ENCODE assay signal across 8 mouse cellular contexts in the genomic region with DNA sequence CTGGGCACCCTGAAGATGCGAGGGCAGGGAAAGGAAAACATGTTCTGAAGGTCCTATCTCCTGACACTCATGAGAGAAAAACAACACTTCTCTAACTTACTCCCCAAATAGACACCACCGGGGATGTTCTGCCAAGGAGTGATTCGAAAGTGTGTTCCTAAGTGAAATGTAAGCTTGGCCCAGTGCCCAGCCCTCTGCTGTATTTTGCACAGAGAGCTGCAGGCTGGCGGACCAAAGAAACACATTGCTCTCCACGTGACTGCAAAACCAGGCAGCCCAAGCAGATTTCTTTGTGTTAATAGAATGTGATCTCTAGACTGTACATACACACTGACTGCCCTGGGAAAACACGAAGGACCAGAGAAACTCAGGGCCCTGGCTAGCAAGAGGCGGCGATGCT. TPM values are rescaled to one million over a fixed set of nuclear protein-coding genes. Genes with fewer than 3 reads are reported as not detected.
DNase-seq lines count a peak whose midpoint lies in the region; ATAC-seq and TF ChIP-seq lines count a peak whose summit lies in the region.

No protein-coding gene starts in this region.

- no peaks in the 10 kb centered on the region for H3K36me3 ChIP-seq in limb, embryonic 11.5 days (ENCODE audit: control insufficient read depth, insufficient read depth, low read length)
- no peaks in the 10 kb centered on the region for H3K36me3 ChIP-seq in limb, embryonic 10.5 days
- H3K36me3 ChIP-seq in forebrain, embryonic 15.5 days: no peaks in the 10 kb centered on the region
- H3K36me3 ChIP-seq in heart, postnatal 0 days (replicated peaks; ENCODE audit: control insufficient read depth, insufficient read depth, low read length): no peaks in the 10 kb centered on the region
- no peaks in the 10 kb centered on the region for H3K36me3 ChIP-seq in liver, embryonic 11.5 days (ENCODE audit: control insufficient read depth, insufficient read depth, low read length)
- H3K36me3 ChIP-seq in myocyte (ENCODE audit: control insufficient read depth, insufficient read depth): no peaks in the 10 kb centered on the region

- no peak; the same call in 1 of the 2 replicates for TF ChIP-seq EP300 in heart, postnatal 0 days (IDR thresholded peaks at IDR 0.05; ENCODE audit: low read depth)

- TF ChIP-seq POLR2A in myocyte (IDR thresholded peaks at IDR 0.05; ENCODE audit: insufficient read length, low read depth): no peak

- H3K27ac ChIP-seq in limb, embryonic 11.5 days (replicated peaks; ENCODE audit: low read depth, low read length): peak overlapping the region; percentile 10; the same call in 1 of the 2 replicates
- no peak overlapping the region for H3K27ac ChIP-seq in limb, embryonic 10.5 days
- H3K27ac ChIP-seq in forebrain, embryonic 15.5 days (replicated peaks): peak overlapping the region; percentile 81
- H3K27ac ChIP-seq in heart, postnatal 0 days (ENCODE audit: low read depth): peak overlapping the region; percentile 95
- peak overlapping the region; percentile 40 for H3K27ac ChIP-seq in liver, embryonic 11.5 days (ENCODE audit: low read depth, low read length)

- WGBS in limb, embryonic 11.5 days: 47% methylated on average over 8 of the region's 8 CpGs
- WGBS in limb, embryonic 10.5 days: 47% methylated on average over 8 of the region's 8 CpGs
- 5% methylated on average over 8 of the region's 8 CpGs for WGBS in forebrain, embryonic 15.5 days
- WGBS in heart, postnatal 0 days: 10% methylated on average over 8 of the region's 8 CpGs
- WGBS in liver, embryonic 11.5 days: 45% methylated on average over 8 of the region's 8 CpGs

- no peak overlapping the region for H3K4me3 ChIP-seq in limb, embryonic 11.5 days (ENCODE audit: low read depth, low read length)
- no peak overlapping the region for H3K4me3 ChIP-seq in limb, embryonic 10.5 days
- H3K4me3 ChIP-seq in forebrain, embryonic 15.5 days: no peak overlapping the region
- H3K4me3 ChIP-seq in heart, postnatal 0 days (ENCODE audit: low read depth, low read length): no peak overlapping the region
- no peak overlapping the region for H3K4me3 ChIP-seq in liver, embryonic 11.5 days (ENCODE audit: low read depth, low read length)
- H3K4me3 ChIP-seq in myocyte: no peak overlapping the region

- H3K27me3 ChIP-seq in limb, embryonic 11.5 days (ENCODE audit: control insufficient read depth, insufficient read depth, low read length): no peaks in the 10 kb centered on the region
- peaks cover 30% of the 10 kb centered on the region for H3K27me3 ChIP-seq in limb, embryonic 10.5 days (ENCODE audit: low read depth, poor library complexity, severe bottlenecking)
- H3K27me3 ChIP-seq in forebrain, embryonic 15.5 days: no peaks in the 10 kb centered on the region
- no peaks in the 10 kb centered on the region for H3K27me3 ChIP-seq in heart, postnatal 0 days (ENCODE audit: control insufficient read depth, insufficient read depth, low read length)
- no peaks in the 10 kb centered on the region for H3K27me3 ChIP-seq in liver, embryonic 11.5 days (replicated peaks; ENCODE audit: control insufficient read depth, insufficient read depth, low read length)
- H3K27me3 ChIP-seq in myocyte (ENCODE audit: control insufficient read depth, insufficient read depth, insufficient read length): peaks cover 57% of the 10 kb centered on the region

- DNase-seq in limb, embryonic 11.5 days (ENCODE audit: low spot score): no peak
- DNase-seq in limb, embryonic 10.5 days (ENCODE audit: low spot score): no peak
- peak; percentile 95 for DNase-seq in heart, postnatal 0 days (ENCODE audit: low spot score)
- DNase-seq in kidney, postnatal 25 days: peak; percentile 98 to 99
- DNase-seq in liver, embryonic 11.5 days (ENCODE audit: low spot score): no peak
- DNase-seq in testis, postnatal 14 days (ENCODE audit: low spot score): peak; percentile 85

- H3K79me2 ChIP-seq in myocyte (ENCODE audit: control insufficient read depth, insufficient read depth): no peaks in the 10 kb centered on the region

- peak; percentile 59; the same call in 1 of the 2 replicates for ATAC-seq in limb, embryonic 11.5 days (ENCODE audit: insufficient number of reproducible peaks, low FRiP score, low TSS enrichment, low read depth)
- ATAC-seq in forebrain, embryonic 15.5 days (replicated peaks): peak; percentile 92
- ATAC-seq in heart, postnatal 0 days (ENCODE audit: insufficient read depth, low read depth): peak; percentile 86
- peak; percentile 60; the same call in 1 of the 2 replicates for ATAC-seq in liver, embryonic 11.5 days (replicated peaks; ENCODE audit: low FRiP score)

- no peaks in the 10 kb centered on the region for H3K9me3 ChIP-seq in limb, embryonic 11.5 days (ENCODE audit: control insufficient read depth, low read length)
- H3K9me3 ChIP-seq in limb, embryonic 10.5 days (replicated peaks): no peaks in the 10 kb centered on the region
- H3K9me3 ChIP-seq in forebrain, embryonic 15.5 days: no peaks in the 10 kb centered on the region
- no peaks in the 10 kb centered on the region for H3K9me3 ChIP-seq in heart, postnatal 0 days (replicated peaks; ENCODE audit: control insufficient read depth, low read length)
- no peaks in the 10 kb centered on the region for H3K9me3 ChIP-seq in liver, embryonic 11.5 days (ENCODE audit: control insufficient read depth, low read length)

- H3K4me1 ChIP-seq in limb, embryonic 11.5 days (ENCODE audit: control insufficient read depth, insufficient read depth, low read length): peaks cover 13% of the 10 kb centered on the region; the same call in 1 of the 2 replicates
- peaks cover 25% of the 10 kb centered on the region for H3K4me1 ChIP-seq in limb, embryonic 10.5 days
- H3K4me1 ChIP-seq in forebrain, embryonic 15.5 days: peaks cover 33% of the 10 kb centered on the region
- H3K4me1 ChIP-seq in heart, postnatal 0 days (ENCODE audit: control insufficient read depth, insufficient read depth): peaks cover 39% of the 10 kb centered on the region
- peaks cover 9% of the 10 kb centered on the region for H3K4me1 ChIP-seq in liver, embryonic 11.5 days (replicated peaks; ENCODE audit: control insufficient read depth, insufficient read depth, low read length)

- TF ChIP-seq CTCF in heart, postnatal 0 days (IDR thresholded peaks at IDR 0.05; ENCODE audit: low read depth): no peak

- no peak overlapping the region for H3K4me2 ChIP-seq in limb, embryonic 11.5 days (ENCODE audit: low read depth, severe bottlenecking)
- H3K4me2 ChIP-seq in forebrain, embryonic 15.5 days (replicated peaks): peak overlapping the region; percentile 44
- H3K4me2 ChIP-seq in heart, postnatal 0 days (ENCODE audit: low read depth, low read length): peak overlapping the region; percentile 45
- no peak overlapping the region for H3K4me2 ChIP-seq in liver, embryonic 11.5 days
- no peak overlapping the region for H3K4me2 ChIP-seq in myocyte (ENCODE audit: low read depth)

- no peak overlapping the region for H3K9ac ChIP-seq in limb, embryonic 11.5 days (ENCODE audit: low read length)
- no peak overlapping the region for H3K9ac ChIP-seq in forebrain, embryonic 15.5 days (replicated peaks)
- H3K9ac ChIP-seq in heart, postnatal 0 days (replicated peaks; ENCODE audit: low read depth, low read length): peak overlapping the region; percentile 28; the same call in 1 of the 2 replicates
- H3K9ac ChIP-seq in liver, embryonic 11.5 days (ENCODE audit: low read depth, low read length): no peak overlapping the region

- no peak overlapping the region for H3ac ChIP-seq in myocyte (ENCODE audit: control insufficient read depth, insufficient read length)

TF ChIP-seq in myocyte, 11 proteins besides CTCF, POLR2A, EP300 and RAD21:
- TF ChIP-seq MYOG (IDR thresholded peaks at IDR 0.05; ENCODE audit: control insufficient read depth in 1 of 3, insufficient read depth in 1 of 3, insufficient read length in 2 of 3, low read depth in 2 of 3): no peak
- peak; percentile 25 for TF ChIP-seq USF1 (IDR thresholded peaks at IDR 0.05; ENCODE audit: low read depth)
TF ChIP-seq in myocyte: peak in this region for 1.

RNA-seq across cellular contexts. Expression of a gene that starts 21.1 kb away (rescaled TPM):
- polyA plus RNA-seq in limb, embryonic 11.5 days (2014; fragmentation: Nextera tagmentation; extraction: Ambion mirVana): 0.26 and 0.31 TPM in 2 replicates
- 0.21 and 0.29 TPM in 2 replicates for polyA plus RNA-seq in limb, embryonic 10.5 days (2016; fragmentation: Nextera tagmentation; extraction: Ambion mirVana)
- polyA plus RNA-seq in forebrain, embryonic 15.5 days (2015; fragmentation: Nextera tagmentation; extraction: Ambion mirVana): 4.2 TPM in 2 replicates
- total RNA-seq in heart, postnatal 0 days (2014; rRNA removed; ENCODE audit: low replicate concordance): 5.4 and 7.6 TPM in 2 replicates
- polyA plus RNA-seq in heart, postnatal 0 days (2015; fragmentation: Nextera tagmentation; extraction: Ambion mirVana): 6.8 and 7.0 TPM in 2 replicates
- 6.6 and 6.9 TPM in 2 replicates for polyA plus RNA-seq in liver, embryonic 11.5 days (2014; fragmentation: Nextera tagmentation; extraction: Ambion mirVana)
- 0.02 TPM for polyA plus RNA-seq in myocyte (2012; fragmentation: generic; extraction: Trizol)

Comparison
In these comparisons a context has a peak if more than half of its experiments do, and no peak if none do; other contexts are left out.
1. DNase-seq: peak in heart, postnatal 0 days (single experiment), kidney, postnatal 25 days (2 of 2) and testis, postnatal 14 days (single experiment); none in limb, embryonic 11.5 days (single experiment), limb, embryonic 10.5 days (single experiment) and liver, embryonic 11.5 days (single experiment).
2. H3K4me2 ChIP-seq: peak in forebrain, embryonic 15.5 days (single experiment) and heart, postnatal 0 days (single experiment); none in limb, embryonic 11.5 days (single experiment), liver, embryonic 11.5 days (single experiment) and myocyte (single experiment).
3. Peak in every context shown above with its lines, with median percentiles within 50 percentile points of each other: ATAC-seq.